Comparison of ENCODE assay signal across 10 mouse cellular contexts in genomic region chr12:113275934-113276333, GRCm38 (mm10).
DNase-seq lines count a peak whose midpoint lies in the region; ATAC-seq lines count a peak whose summit lies in the region.
"Had no signal": no experiment of that assay in that cellular context is flagged by ENCODE, and none has a peak within 500 bp of the region (broad histone marks: within the 10 kb centered on the region; RNA-seq: fewer than 3 reads in every experiment).

No protein-coding gene starts in this region.

- H3K4me3 ChIP-seq in kidney, embryonic 16.5 days (ENCODE audit: low read length): no peak overlapping the region
- no peak overlapping the region for H3K4me3 ChIP-seq in embryonic facial prominence, embryonic 13.5 days
- no peak overlapping the region for H3K4me3 ChIP-seq in liver, embryonic 15.5 days (replicated peaks)
- H3K4me3 ChIP-seq: neural tube, embryonic 13.5 days had no signal

- H3K27me3 ChIP-seq in kidney, embryonic 16.5 days (ENCODE audit: insufficient read depth, low read length): no peaks in the 10 kb centered on the region
- no peaks in the 10 kb centered on the region for H3K27me3 ChIP-seq in embryonic facial prominence, embryonic 13.5 days
- H3K27me3 ChIP-seq in liver, embryonic 15.5 days: no peaks in the 10 kb centered on the region
- H3K27me3 ChIP-seq: neural tube, embryonic 13.5 days had no signal

- no peak overlapping the region for H3K27ac ChIP-seq in kidney, embryonic 16.5 days (ENCODE audit: low read length)
- no peak overlapping the region for H3K27ac ChIP-seq in embryonic facial prominence, embryonic 13.5 days
- no peak overlapping the region for H3K27ac ChIP-seq in liver, embryonic 15.5 days (replicated peaks)
- H3K27ac ChIP-seq: neural tube, embryonic 13.5 days had no signal

- H3K9me3 ChIP-seq in kidney, embryonic 16.5 days (ENCODE audit: low read length): no peaks in the 10 kb centered on the region
- no peaks in the 10 kb centered on the region for H3K9me3 ChIP-seq in embryonic facial prominence, embryonic 13.5 days
- no peaks in the 10 kb centered on the region for H3K9me3 ChIP-seq in liver, embryonic 15.5 days (replicated peaks)
- H3K9me3 ChIP-seq: neural tube, embryonic 13.5 days had no signal

- H3K9ac ChIP-seq in kidney, embryonic 16.5 days (replicated peaks; ENCODE audit: low read length): no peak overlapping the region
- H3K9ac ChIP-seq in embryonic facial prominence, embryonic 13.5 days: no peak overlapping the region
- no peak overlapping the region for H3K9ac ChIP-seq in liver, embryonic 15.5 days
- H3K9ac ChIP-seq: neural tube, embryonic 13.5 days had no signal

- peak; percentile 43; the same call in 1 of the 2 replicates for ATAC-seq in kidney, embryonic 16.5 days (ENCODE audit: low FRiP score, low TSS enrichment)
- ATAC-seq in embryonic facial prominence, embryonic 13.5 days (ENCODE audit: insufficient number of reproducible peaks, insufficient read depth, low FRiP score, low TSS enrichment, low read depth): peak; percentile 43; the same call in 1 of the 2 replicates
- ATAC-seq in erythroblast, adult 5-6 weeks (replicated peaks; ENCODE audit: low FRiP score, poor library complexity, severe bottlenecking): peak; percentile 29; the same call in 1 of the 2 replicates
- ATAC-seq in liver, embryonic 15.5 days (ENCODE audit: insufficient read depth): peak; percentile 29
- ATAC-seq in megakaryocyte progenitor cell, adult 5-6 weeks (replicated peaks; ENCODE audit: poor library complexity): no peak

- 79% methylated on average over 2 of the region's 2 CpGs for WGBS in kidney, embryonic 16.5 days
- WGBS in embryonic facial prominence, embryonic 13.5 days: 73% methylated on average over 2 of the region's 2 CpGs
- 57% methylated on average over 2 of the region's 2 CpGs for WGBS in liver, embryonic 15.5 days (ENCODE audit: insufficient replicate concordance)

- no peak for DNase-seq in kidney, postnatal 36 days
- no peak for DNase-seq in adrenal gland, adult 2 months
- DNase-seq: cerebellum, postnatal 36 days; lung, postnatal 10 days had no signal

- H3K36me3 ChIP-seq in kidney, embryonic 16.5 days (ENCODE audit: insufficient read depth, low read length): no peaks in the 10 kb centered on the region
- H3K36me3 ChIP-seq in embryonic facial prominence, embryonic 13.5 days: no peaks in the 10 kb centered on the region
- H3K36me3 ChIP-seq in liver, embryonic 15.5 days (replicated peaks): no peaks in the 10 kb centered on the region
- H3K36me3 ChIP-seq: neural tube, embryonic 13.5 days had no signal

- H3K4me2 ChIP-seq in kidney, embryonic 16.5 days (replicated peaks; ENCODE audit: low read depth, low read length): no peak overlapping the region
- no peak overlapping the region for H3K4me2 ChIP-seq in embryonic facial prominence, embryonic 13.5 days
- H3K4me2 ChIP-seq in liver, embryonic 15.5 days: no peak overlapping the region
- H3K4me2 ChIP-seq: neural tube, embryonic 13.5 days had no signal

- H3K4me1 ChIP-seq in kidney, embryonic 16.5 days (ENCODE audit: insufficient read depth, low read length): no peaks in the 10 kb centered on the region
- no peaks in the 10 kb centered on the region for H3K4me1 ChIP-seq in embryonic facial prominence, embryonic 13.5 days
- H3K4me1 ChIP-seq in liver, embryonic 15.5 days (replicated peaks): no peaks in the 10 kb centered on the region
- H3K4me1 ChIP-seq: neural tube, embryonic 13.5 days had no signal
